Mouse (Mus musculus) lung, adult 10 weeks (tissue): Measurements from ENCODE around the gene D630036H23Rik. TPM values are rescaled to one million over a fixed set of nuclear protein-coding genes. Genes with fewer than 3 reads are reported as not detected.

Experiments used
- polyA plus RNA-seq: library from polyadenylated mRNA; stranded (reverse); fragments of 350-450 nt; fragmentation: Illumina TruSeq; extraction: RNeasy Lipid Tissue Mini Kit (QIAGEN cat#74804); gene quantifications from one replicate; pipeline ENCODE4 v1.2.3, GENCODE M21; 2014; ENCODE audit warnings: low read depth, low replicate concordance; ENCODE audit not compliant: insufficient read depth

Gene D630036H23Rik
- 0.37 TPM for polyA plus RNA-seq

DNA sequence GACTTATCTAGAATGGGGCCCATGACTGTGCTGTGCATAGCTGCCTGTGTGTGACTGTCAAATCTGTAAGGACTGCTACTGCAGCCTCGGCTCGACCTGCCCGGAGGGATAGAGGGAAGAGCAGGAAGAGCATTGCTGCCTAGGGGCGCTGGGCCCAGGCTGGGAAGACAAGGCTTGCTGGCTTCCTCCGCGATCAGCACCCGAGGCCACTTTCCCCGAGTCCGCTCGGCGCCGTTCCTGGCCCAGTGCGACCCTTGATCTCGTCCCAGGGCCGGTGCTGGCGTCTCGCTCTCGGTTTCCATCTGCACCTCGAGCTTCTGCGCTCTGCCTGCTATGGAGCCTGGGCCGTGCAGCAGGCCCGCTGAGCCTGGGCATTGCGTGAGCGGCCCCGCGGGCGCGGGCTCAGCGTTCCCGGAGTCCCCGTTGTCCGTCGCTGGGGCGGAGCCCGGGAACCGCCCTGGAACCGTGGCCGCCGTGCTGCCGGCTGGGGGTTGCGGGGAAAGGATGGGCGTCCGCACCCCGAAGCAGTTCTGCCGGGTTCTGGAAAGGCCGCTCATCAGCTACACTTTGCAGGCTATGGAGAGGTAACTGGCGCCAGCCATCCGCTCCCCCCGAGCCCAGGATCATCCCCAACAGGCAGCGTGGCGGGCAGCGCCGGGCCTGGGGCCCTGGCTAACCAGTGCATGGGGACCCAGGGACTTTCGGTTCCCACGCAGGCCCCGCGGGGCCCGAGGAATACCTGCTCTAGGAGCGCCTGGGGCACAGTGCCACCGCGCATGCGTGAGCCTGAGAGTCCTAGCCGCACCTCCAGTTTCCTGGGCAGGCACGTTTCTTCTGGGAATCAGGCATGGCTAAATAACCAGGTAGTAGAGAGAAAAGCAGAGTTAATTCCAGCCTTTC lies at the start of gene D630036H23Rik, which contains the start of gene Ispd:
TSS of gene D630036H23Rik (minus strand) at position 741 of the 900 bp plus-strand sequence.
TSS of gene Ispd (plus strand) at position 10 of the 900 bp plus-strand sequence.

Other genes starting within 250 kb of the D630036H23Rik start
- gene Ankmy2, start 225.1 kb downstream of the D630036H23Rik start, polyA plus RNA-seq: 13.0 TPM
- gene Bzw2, start 224.1 kb downstream of the D630036H23Rik start, polyA plus RNA-seq: 18.1 TPM
- gene Lrrc72, start 128.8 kb downstream of the D630036H23Rik start, polyA plus RNA-seq: not detected
- gene Sostdc1, start 68.0 kb downstream of the D630036H23Rik start, polyA plus RNA-seq: not detected
- 2.6 TPM for gene Ispd, start 731 bp downstream of the D630036H23Rik start, polyA plus RNA-seq